ENCODE assay signal across 11 mouse cellular contexts in genomic region chr16:22434530-22434929, GRCm38 (mm10). TPM values are rescaled to one million over a fixed set of nuclear protein-coding genes. Genes with fewer than 3 reads are reported as not detected.
DNase-seq lines count a peak whose midpoint lies in the region; ATAC-seq and TF ChIP-seq lines count a peak whose summit lies in the region.
"Had no signal": no experiment of that assay in that cellular context is flagged by ENCODE, and none has a peak within 500 bp of the region (broad histone marks: within the 10 kb centered on the region; RNA-seq: fewer than 3 reads in every experiment).

No protein-coding gene starts in this region.

- peak; percentile 70; the same call in 1 of the 2 replicates for TF ChIP-seq EP300 in lung, postnatal 0 days (IDR thresholded peaks at IDR 0.05)

- no peak overlapping the region for H3K4me3 ChIP-seq in forebrain, postnatal 0 days (ENCODE audit: low read depth, low read length)
- H3K4me3 ChIP-seq in forebrain, embryonic 12.5 days (replicated peaks) = no peak overlapping the region
- no peak overlapping the region for H3K4me3 ChIP-seq in lung, postnatal 0 days (ENCODE audit: low read depth, low read length)
- H3K4me3 ChIP-seq in intestine, postnatal 0 days (ENCODE audit: low read depth, low read length) = no peak overlapping the region

- H3K4me2 ChIP-seq in forebrain, postnatal 0 days (ENCODE audit: low read depth) = peak overlapping the region; percentile 38; the same call in 1 of the 2 replicates
- no peak overlapping the region for H3K4me2 ChIP-seq in forebrain, embryonic 12.5 days
- H3K4me2 ChIP-seq in lung, postnatal 0 days (replicated peaks; ENCODE audit: low read depth, low read length) = peak overlapping the region; percentile 15; the same call in 1 of the 2 replicates
- no peak overlapping the region for H3K4me2 ChIP-seq in intestine, postnatal 0 days (replicated peaks; ENCODE audit: low read depth)

- DNase-seq in forebrain, postnatal 0 days = no peak
- peak; percentile 38 for DNase-seq in right cerebral cortex, adult 18-20 months
- DNase-seq in right cerebral cortex, postnatal 36 days (ENCODE audit: low spot score in 2 of 2) = no peak
- peak; percentile 92 for DNase-seq in lung, postnatal 0 days (ENCODE audit: low spot score)
- DNase-seq in c-Kit-positive CD71-positive TER-119-positive erythroid progenitor cells, embryonic 14.5 days (ENCODE audit: low spot score) = no peak
- no peak for DNase-seq in heart, adult 11 months
- DNase-seq: cerebellum, postnatal 14 days had no signal

- TF ChIP-seq CTCF in forebrain, postnatal 0 days (IDR thresholded peaks at IDR 0.05; ENCODE audit: low read depth) = no peak
- TF ChIP-seq CTCF in lung, postnatal 0 days (IDR thresholded peaks at IDR 0.05) = no peak
- TF ChIP-seq CTCF in intestine, postnatal 0 days (IDR thresholded peaks at IDR 0.05; ENCODE audit: low read depth) = no peak

- no peak for ATAC-seq in forebrain, postnatal 0 days
- no peak for ATAC-seq in forebrain, embryonic 12.5 days (ENCODE audit: low FRiP score)
- ATAC-seq in lung, postnatal 0 days = peak; percentile 45
- no peak for ATAC-seq in intestine, postnatal 0 days
- ATAC-seq: activated CD4-positive, CD25-positive, alpha-beta regulatory T cell, adult 4 months; intestine, embryonic 16.5 days had no signal

- H3K9ac ChIP-seq in forebrain, postnatal 0 days = no peak overlapping the region
- H3K9ac ChIP-seq in forebrain, embryonic 12.5 days = no peak overlapping the region
- H3K9ac ChIP-seq in lung, postnatal 0 days (replicated peaks; ENCODE audit: low read depth) = no peak overlapping the region
- no peak overlapping the region for H3K9ac ChIP-seq in intestine, postnatal 0 days (ENCODE audit: low read depth, low read length)

- peaks cover 14% of the 10 kb centered on the region; the same call in 1 of the 2 replicates for H3K4me1 ChIP-seq in forebrain, postnatal 0 days (ENCODE audit: insufficient read depth)
- peaks cover 33% of the 10 kb centered on the region for H3K4me1 ChIP-seq in forebrain, embryonic 12.5 days
- H3K4me1 ChIP-seq in lung, postnatal 0 days (ENCODE audit: insufficient read depth, low read depth, low read length) = no peaks in the 10 kb centered on the region
- H3K4me1 ChIP-seq in intestine, postnatal 0 days (replicated peaks; ENCODE audit: control insufficient read depth, insufficient read depth, low read length) = no peaks in the 10 kb centered on the region

- no peak overlapping the region for H3K27ac ChIP-seq in forebrain, postnatal 0 days (ENCODE audit: low read depth, low read length)
- H3K27ac ChIP-seq in forebrain, embryonic 12.5 days = no peak overlapping the region
- no peak overlapping the region for H3K27ac ChIP-seq in lung, postnatal 0 days (ENCODE audit: low read length)
- no peak overlapping the region for H3K27ac ChIP-seq in intestine, postnatal 0 days (ENCODE audit: low read depth, low read length)

- 35% methylated on average over 5 of the region's 5 CpGs for WGBS in forebrain, postnatal 0 days
- 36% methylated on average over 5 of the region's 5 CpGs for WGBS in forebrain, embryonic 12.5 days
- 56% methylated on average over 5 of the region's 5 CpGs for WGBS in lung, postnatal 0 days
- 73% methylated on average over 5 of the region's 5 CpGs for WGBS in intestine, postnatal 0 days

- H3K9me3 ChIP-seq in forebrain, postnatal 0 days (ENCODE audit: low read length) = no peaks in the 10 kb centered on the region
- no peaks in the 10 kb centered on the region for H3K9me3 ChIP-seq in forebrain, embryonic 12.5 days
- H3K9me3 ChIP-seq in lung, postnatal 0 days (ENCODE audit: low read length) = no peaks in the 10 kb centered on the region
- H3K9me3 ChIP-seq in intestine, postnatal 0 days (ENCODE audit: control insufficient read depth) = no peaks in the 10 kb centered on the region

- no peaks in the 10 kb centered on the region for H3K36me3 ChIP-seq in forebrain, postnatal 0 days (ENCODE audit: insufficient read depth)
- no peaks in the 10 kb centered on the region for H3K36me3 ChIP-seq in forebrain, embryonic 12.5 days (replicated peaks)
- H3K36me3 ChIP-seq in lung, postnatal 0 days (ENCODE audit: insufficient read depth, low read length) = no peaks in the 10 kb centered on the region
- H3K36me3 ChIP-seq in intestine, postnatal 0 days (ENCODE audit: control insufficient read depth, insufficient read depth) = no peaks in the 10 kb centered on the region

- H3K27me3 ChIP-seq in forebrain, postnatal 0 days (ENCODE audit: insufficient read depth, low read length) = no peaks in the 10 kb centered on the region; the same call in none of the 2 replicates
- peaks cover 76% of the 10 kb centered on the region for H3K27me3 ChIP-seq in forebrain, embryonic 12.5 days
- no peaks in the 10 kb centered on the region for H3K27me3 ChIP-seq in lung, postnatal 0 days (replicated peaks; ENCODE audit: insufficient read depth, low read length)
- no peaks in the 10 kb centered on the region for H3K27me3 ChIP-seq in intestine, postnatal 0 days (replicated peaks; ENCODE audit: control insufficient read depth, insufficient read depth, low read length)

RNA-seq across cellular contexts. Expression of gene Etv5, which starts 5.0 kb away (rescaled TPM):
- 30.5 and 37.4 TPM in 2 replicates for total RNA-seq in forebrain, postnatal 0 days (2014; rRNA removed)
- polyA plus RNA-seq in forebrain, postnatal 0 days (2015; fragmentation: Nextera tagmentation; extraction: Ambion mirVana) = 28.6 and 32.5 TPM in 2 replicates
- 17.9 and 28.4 TPM in 2 replicates for polyA plus RNA-seq in forebrain, embryonic 12.5 days (2016; fragmentation: Nextera tagmentation; extraction: Ambion mirVana)
- 76.7 and 78.5 TPM in 2 replicates for polyA plus RNA-seq in lung, postnatal 0 days (2015; fragmentation: Nextera tagmentation; extraction: Ambion mirVana)
- polyA plus RNA-seq in intestine, postnatal 0 days (2015; fragmentation: Nextera tagmentation; extraction: Ambion mirVana) = 5.4 and 5.7 TPM in 2 replicates

Comparison
In these comparisons a context has a peak if more than half of its experiments do, and no peak if none do; other contexts are left out.
1. DNase-seq: peak in right cerebral cortex, adult 18-20 months (single experiment) and lung, postnatal 0 days (single experiment); none in forebrain, postnatal 0 days (single experiment), right cerebral cortex, postnatal 36 days (0 of 2), c-Kit-positive CD71-positive TER-119-positive erythroid progenitor cells, embryonic 14.5 days (single experiment) and heart, adult 11 months (single experiment).
2. H3K4me2 ChIP-seq: peak in forebrain, postnatal 0 days (single experiment) and lung, postnatal 0 days (single experiment); none in forebrain, embryonic 12.5 days (single experiment) and intestine, postnatal 0 days (single experiment).